Mouse (Mus musculus): ENCODE measurements at regions not wholly inside any gene's neighbourhood (a gene's known extent, or its start where the extent isn't known, plus 50 kb on each side); places are given as distances from the start of the nearest gene placed in this dataset.

DNA sequence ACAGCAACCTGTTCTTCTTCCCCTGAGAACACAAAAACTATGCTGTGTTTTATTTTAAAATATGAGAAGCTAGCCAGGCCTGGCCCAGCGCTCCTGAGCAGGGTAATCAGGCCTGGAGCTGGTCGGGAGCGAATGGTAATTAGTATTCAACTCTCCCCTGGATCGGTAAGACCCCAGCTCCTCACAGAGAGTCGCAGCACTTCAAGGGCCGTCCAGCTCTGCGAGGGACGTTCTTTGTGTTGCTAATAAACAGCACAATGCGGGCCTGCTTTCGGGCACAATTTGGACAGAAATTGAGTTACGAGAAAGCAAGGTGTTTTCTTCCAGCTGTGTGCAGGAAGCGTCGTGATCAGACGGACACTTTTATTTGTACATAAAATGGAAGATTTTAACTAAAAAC lies 69.5 kb upstream of the Spaca7 start:
- DNase-seq = no peak

DNA sequence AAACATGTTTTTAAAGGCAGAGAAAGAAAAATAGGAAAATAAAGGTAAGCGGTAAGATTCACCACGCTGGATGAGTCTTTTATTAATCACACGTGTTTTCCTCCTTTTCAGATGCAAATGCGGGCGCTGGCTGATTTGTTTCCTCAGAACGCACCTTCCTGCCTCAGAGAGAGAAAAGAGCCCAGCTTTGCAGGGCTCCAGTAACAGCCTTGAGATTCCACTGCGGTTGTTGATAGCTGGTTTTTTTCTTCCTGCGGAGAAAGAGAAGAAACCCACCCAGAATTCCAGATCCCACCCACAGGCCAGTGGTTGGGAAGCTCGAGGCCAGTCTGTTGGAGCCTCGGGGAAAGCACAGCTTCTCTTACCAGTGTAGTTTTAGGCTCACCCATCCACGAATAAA lies 68.6 kb upstream of the Spaca7 start:
- no peak for DNase-seq

DNA sequence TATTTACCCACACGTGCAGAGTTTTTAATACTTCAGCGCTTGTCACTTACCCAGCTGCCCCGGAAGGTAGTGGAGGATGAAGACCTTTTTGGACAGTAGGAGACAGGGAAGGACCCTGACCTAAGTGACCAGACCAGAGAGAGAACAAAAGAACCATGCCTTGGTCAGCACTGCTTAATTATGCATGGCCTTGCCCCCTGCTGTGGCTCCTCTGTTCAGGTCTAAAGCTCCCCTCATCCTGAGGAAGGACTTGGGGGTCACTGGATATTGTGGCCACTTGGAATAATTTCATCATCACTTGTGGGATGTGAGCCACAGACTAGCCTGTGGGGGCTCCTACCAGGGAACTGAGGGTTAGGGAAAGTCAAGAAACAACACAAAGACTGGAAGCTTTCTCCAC lies 68.1 kb upstream of the Spaca7 start:
- no peak for DNase-seq

DNA sequence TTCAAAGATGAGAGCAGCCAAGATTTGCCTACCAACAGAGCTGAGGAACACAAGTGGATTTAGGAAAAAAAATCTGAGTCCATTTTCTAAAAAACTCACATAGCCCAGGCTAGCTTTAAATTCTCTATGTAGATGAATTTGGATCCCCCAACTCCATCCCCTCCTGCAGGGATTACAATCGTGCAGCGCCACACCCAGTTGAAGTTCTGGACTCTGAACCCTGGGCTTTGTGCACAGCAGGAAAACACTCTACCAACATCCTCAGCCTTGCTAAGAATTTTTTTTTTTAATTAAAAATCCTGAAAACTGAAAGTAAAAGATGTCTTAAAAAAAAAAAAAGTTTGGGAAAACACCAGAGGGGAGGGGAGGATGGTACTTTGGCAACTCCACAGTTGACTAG lies 62.6 kb upstream of the Spaca7 start:
- DNase-seq = no peak

DNA sequence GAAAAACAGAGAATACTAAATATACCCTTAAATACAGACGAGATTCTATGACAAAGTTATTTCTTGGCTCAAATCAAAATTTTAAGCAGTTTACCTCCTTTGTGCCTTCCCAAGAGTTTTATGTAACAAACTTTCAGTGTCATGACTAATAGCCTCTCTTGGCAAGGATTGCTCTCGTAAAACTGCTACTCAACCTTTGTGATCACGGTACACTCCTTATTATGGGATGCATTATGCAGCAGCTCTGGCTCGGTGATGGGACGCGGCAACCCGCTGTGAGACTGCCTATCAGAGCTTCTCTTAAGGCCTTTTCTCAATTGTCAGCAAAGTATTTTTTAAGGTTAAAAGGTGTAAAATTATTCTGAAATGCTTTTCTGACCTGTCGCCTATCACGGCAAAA lies 59.8 kb upstream of the Spaca7 start:
- DNase-seq = no peak

DNA sequence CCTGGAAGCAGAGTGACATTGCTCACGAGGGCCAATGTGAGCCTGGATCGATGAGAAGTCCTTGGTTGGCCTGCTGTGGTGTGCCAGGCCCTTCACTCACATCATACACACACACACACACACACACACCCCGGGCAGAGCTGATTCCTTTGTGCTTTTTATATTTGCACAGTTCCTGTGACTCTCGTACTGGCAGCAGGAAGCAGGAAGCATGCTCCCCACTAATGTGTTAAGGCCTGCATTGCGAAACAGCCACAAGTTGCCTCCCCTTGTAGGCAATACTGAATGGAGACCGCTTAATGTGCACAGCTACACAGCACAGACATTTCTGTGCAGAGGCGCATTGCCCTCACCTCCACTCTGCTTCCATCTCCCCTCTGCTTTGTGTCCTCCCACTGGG lies 58.7 kb upstream of the Spaca7 start:
- no peak for DNase-seq

DNA sequence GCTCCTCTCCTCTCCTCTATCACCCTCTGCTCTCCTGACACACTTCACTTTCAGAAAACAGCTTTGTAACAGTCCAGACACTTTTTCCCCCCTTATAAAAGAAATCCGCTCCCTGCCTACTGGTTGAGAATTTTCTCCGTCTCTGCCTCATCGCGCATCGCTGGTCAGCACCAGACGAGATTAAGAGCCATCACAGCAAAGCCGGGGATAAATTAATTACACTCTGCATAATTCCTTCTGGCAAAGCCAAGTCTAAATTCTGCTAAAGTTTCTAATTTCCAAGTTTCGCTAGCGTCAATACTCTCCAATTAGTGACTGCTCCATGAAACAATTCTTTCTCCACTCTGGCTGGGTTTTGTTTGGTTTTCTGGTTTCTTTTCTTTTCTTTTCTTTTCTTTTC lies 51.2 kb upstream of the Spaca7 start:
- DNase-seq = no peak
